Mouse (Mus musculus) thymus, adult 2 months (tissue): ENCODE measurements around the gene Pde4a.
"Not testable (repeated sequence)": the region's sequence is repeated elsewhere in the genome, so short reads cannot be mapped to it uniquely, and the experiment has no call there.

Experiments used
- CTCF ChIP-seq: fragments of 200-500 bp; IDR thresholded peaks from 2 replicates; pipeline ENCODE4 v1.5.1; 2012; ENCODE audit warnings: mild to moderate bottlenecking, control low read depth, low read length, moderate library complexity, borderline replicate concordance; ENCODE audit not compliant: control insufficient read depth, poor library complexity, insufficient read depth; ENCODE audit errors: extremely low read depth
- POLR2A ChIP-seq: fragments of 200-500 bp; IDR thresholded peaks from 2 replicates; pipeline ENCODE4 v1.6.1; 2012; ENCODE audit warnings: mild to moderate bottlenecking, low read length, control low read depth, moderate library complexity; ENCODE audit not compliant: control insufficient read depth, poor library complexity, insufficient read depth; ENCODE audit errors: extremely low read depth

- TF ChIP-seq CTCF, POLR2A: not testable (repeated sequence)
Observed at GRCm38 (mm10) chr9:21256349-21256748, 90.8 kb downstream of the Pde4a start.
